Mouse (Mus musculus): ENCODE measurements around the gene Bax. TPM values are rescaled to one million over a fixed set of nuclear protein-coding genes. Genes with fewer than 3 reads are reported as not detected.

The Bax gene
- total RNA-seq, 2 experiments from 2014 or later, result 75.8 to 78.4 TPM

GRCm38 (mm10) chr7:45419859-45420614 lies 46.7 kb downstream of the Bax start:
- no peak for DNase-seq (ENCODE audit: low spot score in 2 of 2)

- DNase-seq (ENCODE audit: low spot score in 2 of 2), result no peak
These were observed 48.7 kb downstream of the Bax start for GRCm38 (mm10) chr7:45417962-45418492.

- DNase-seq (ENCODE audit: low spot score in 2 of 2), result no peak
These were observed 51.1 kb downstream of the Bax start for GRCm38 (mm10) chr7:45415636-45416035.

GRCm38 (mm10) chr7:45414740-45415224 lies 51.9 kb downstream of the Bax start:
- no peak for DNase-seq (ENCODE audit: low spot score in 2 of 2)

GRCm38 (mm10) chr7:45413864-45414739 lies 52.6 kb downstream of the Bax start:
- no peak for DNase-seq (ENCODE audit: low spot score in 2 of 2)

- DNase-seq (ENCODE audit: low spot score in 2 of 2), result no peak
These were observed 53.4 kb downstream of the Bax start, which contains the start of gene Ntf5 for GRCm38 (mm10) chr7:45413113-45413863. Gene Ntf5, plus strand, starts transcription at chr7:45413695.

- no peak for DNase-seq (ENCODE audit: low spot score in 2 of 2)
These were observed 54.3 kb downstream of the Bax start for GRCm38 (mm10) chr7:45412421-45412820.

Small RNAs within 50 kb of the gene (microRNA-seq; reads per million reads assigned to microRNA genes)
- not detected for gene Gm22133

Other genes starting within 250 kb of the Bax start
- 1 to 10 TPM; 4.1 to 6.2 TPM for gene Cd37, start 227.8 kb downstream of the Bax start, total RNA-seq (2021)
- gene Slc6a16, start 225.8 kb downstream of the Bax start, total RNA-seq (2021), result under 1 TPM in 1 of 2 experiments, not detected in 1; 0.28 TPM
- gene Slc6a21, start 189.4 kb downstream of the Bax start, total RNA-seq (2021), result not detected
- 10 to 100 TPM; 17.0 to 18.1 TPM for gene Trpm4, start 133.1 kb downstream of the Bax start, total RNA-seq (2021)
- 10 to 100 TPM in 1 of 2 experiments, 1 to 10 TPM in 1; 6.7 to 13.0 TPM for gene Hrc, start 131.6 kb downstream of the Bax start, total RNA-seq (2021)
- gene Ppfia3, start 99.9 kb downstream of the Bax start, total RNA-seq (2021), result 1 to 10 TPM; 4.7 to 6.9 TPM
- gene Lin7b, start 96.3 kb downstream of the Bax start, total RNA-seq (2021), result 1 to 10 TPM; 4.8 to 4.9 TPM
- 100 to 1,000 TPM; 499 to 509 TPM for gene Snrnp70, start 71.2 kb downstream of the Bax start, total RNA-seq (2021)
- under 1 TPM; 0.14 to 0.28 TPM for gene Kcna7, start 61.2 kb downstream of the Bax start, total RNA-seq (2021)
- gene Ntf5, start 53.2 kb downstream of the Bax start, total RNA-seq (2021), result under 1 TPM; 0.20 to 0.67 TPM
- not detected for gene Lhb, start 46.1 kb downstream of the Bax start, total RNA-seq (2021)
- gene Gys1, start 32.1 kb downstream of the Bax start, total RNA-seq (2021), result 10 to 100 TPM; 38.6 to 40.2 TPM
- gene Ruvbl2, start 28.8 kb downstream of the Bax start, total RNA-seq (2021), result 10 to 100 TPM; 56.5 to 65.0 TPM
- gene Ftl1, start 7.0 kb downstream of the Bax start, total RNA-seq (2021), result 100 to 1,000 TPM; 684 to 753 TPM
- under 1 TPM; 0.45 to 0.54 TPM for gene Tulp2, start 15.0 kb upstream of the Bax start, total RNA-seq (2021)
- gene Gm45808, start 19.9 kb upstream of the Bax start, total RNA-seq (2021), result 10 to 100 TPM; 14.9 to 20.7 TPM
- gene Dhdh, start 21.9 kb upstream of the Bax start, total RNA-seq (2021), result 10 to 100 TPM; 35.0 to 38.8 TPM
- 100 to 1,000 TPM; 236 to 239 TPM for gene Nucb1, start 43.5 kb upstream of the Bax start, total RNA-seq (2021)
- gene Ppp1r15a, start 59.4 kb upstream of the Bax start, total RNA-seq (2021), result 10 to 100 TPM; 36.9 to 45.1 TPM
- gene Plekha4, start 59.4 kb upstream of the Bax start, total RNA-seq (2021), result 10 to 100 TPM; 12.5 to 17.5 TPM
- 1 to 10 TPM; 1.3 to 1.8 TPM for gene Hsd17b14, start 88.0 kb upstream of the Bax start, total RNA-seq (2021)
- 10 to 100 TPM; 96.4 to 96.5 TPM for gene Bcat2, start 103.3 kb upstream of the Bax start, total RNA-seq (2021)
- under 1 TPM in 1 of 2 experiments, not detected in 1; 0.34 TPM for gene Fgf21, start 148.6 kb upstream of the Bax start, total RNA-seq (2021)
- under 1 TPM in 1 of 2 experiments, not detected in 1; 0.22 TPM for gene Fut1, start 150.4 kb upstream of the Bax start, total RNA-seq (2021)
- 1 to 10 TPM in 1 of 2 experiments, under 1 TPM in 1; 0.54 to 1.1 TPM for gene Izumo1, start 154.9 kb upstream of the Bax start, total RNA-seq (2021)
- 10 to 100 TPM; 31.1 to 31.2 TPM for gene Rasip1, start 160.6 kb upstream of the Bax start, total RNA-seq (2021)
- gene Mamstr, start 173.1 kb upstream of the Bax start, total RNA-seq (2021), result 10 to 100 TPM; 11.5 to 14.2 TPM
- under 1 TPM in 1 of 2 experiments, not detected in 1; 0.42 TPM for gene Fut2, start 199.5 kb upstream of the Bax start, total RNA-seq (2021)
- gene Ntn5, start 217.1 kb upstream of the Bax start, total RNA-seq (2021), result under 1 TPM in 1 of 2 experiments, not detected in 1; 0.20 TPM
- under 1 TPM; 0.11 to 0.28 TPM for gene Sec1, start 227.5 kb upstream of the Bax start, total RNA-seq (2021)
- 10 to 100 TPM; 15.1 to 16.4 TPM for gene Car11, start 232.9 kb upstream of the Bax start, total RNA-seq (2021)
- 100 to 1,000 TPM; 101 to 129 TPM for gene Dbp, start 238.2 kb upstream of the Bax start, total RNA-seq (2021)
- 1,000 to 10,000 TPM; 1,215 to 1,230 TPM for gene Rpl18, start 248.6 kb upstream of the Bax start, total RNA-seq (2021)

Data from adrenal gland, postnatal 4 days (tissue).